Mouse (Mus musculus): ENCODE results near the gene AC170998.1. TPM values are rescaled to one million over a fixed set of nuclear protein-coding genes. Genes with fewer than 3 reads are reported as not detected.

The AC170998.1 gene
- polyA plus RNA-seq (2016; fragmentation: Nextera tagmentation; extraction: Ambion mirVana) = 4.0 and 4.3 TPM in 2 replicates

- Histone ChIP-seq H3K36me3 (peaks cover 89% of the 10 kb centered on the region), H3K4me2 (no peak within 1 kb of the TSS), H3K27me3 (no peaks in the 10 kb centered on the region), H3K9ac (replicated peaks) (no peak within 1 kb of the TSS), H3K4me3 (replicated peaks) (no peak within 1 kb of the TSS), H3K9me3 (no peaks in the 10 kb centered on the region), H3K4me1 (replicated peaks) (0 out of 2 replicates have a peak, but pooled peaks cover 2% of the 10 kb centered on the region), H3K27ac (no peak within 1 kb of the TSS)
- no peak for ATAC-seq (ENCODE audit: insufficient number of reproducible peaks, insufficient read depth, low FRiP score, low TSS enrichment, low read depth)
- 87% methylated on average over 4 of the region's 4 CpGs for WGBS
These were observed at the start of gene AC170998.1 for GRCm38 (mm10) chr17:28725783-28726182. Gene AC170998.1, plus strand, starts transcription at chr17:28726083.

GRCm38 (mm10) chr17:28682311-28683084 lies 43.4 kb upstream of the AC170998.1 start:
- H3K9ac ChIP-seq (replicated peaks) = no peak overlapping the region
- H3K4me3 ChIP-seq (replicated peaks) = no peak overlapping the region
- no peaks in the 10 kb centered on the region for H3K4me1 ChIP-seq (replicated peaks)
- WGBS = 80% methylated on average over 13 of the region's 13 CpGs
- no peak overlapping the region for H3K4me2 ChIP-seq
- no peaks in the 10 kb centered on the region for H3K27me3 ChIP-seq
- no peaks in the 10 kb centered on the region for H3K9me3 ChIP-seq
- H3K36me3 ChIP-seq = no peaks in the 10 kb centered on the region
- no peak for ATAC-seq (ENCODE audit: insufficient number of reproducible peaks, insufficient read depth, low FRiP score, low TSS enrichment, low read depth)
- no peak overlapping the region for H3K27ac ChIP-seq

GRCm38 (mm10) chr17:28683601-28684000 lies 42.3 kb upstream of the AC170998.1 start:
- H3K27ac ChIP-seq = no peak overlapping the region
- no peaks in the 10 kb centered on the region for H3K4me1 ChIP-seq (replicated peaks)
- no peak overlapping the region for H3K9ac ChIP-seq (replicated peaks)
- no peak overlapping the region for H3K4me3 ChIP-seq (replicated peaks)
- H3K9me3 ChIP-seq = no peaks in the 10 kb centered on the region
- H3K27me3 ChIP-seq = 0 out of 2 replicates have a peak, but pooled peaks cover 5% of the 10 kb centered on the region
- H3K4me2 ChIP-seq = no peak overlapping the region
- H3K36me3 ChIP-seq = no peaks in the 10 kb centered on the region
- ATAC-seq (ENCODE audit: insufficient number of reproducible peaks, insufficient read depth, low FRiP score, low TSS enrichment, low read depth) = no peak
- WGBS = 75% methylated on average over 1 of the region's 1 CpGs

- no peak for ATAC-seq (ENCODE audit: insufficient number of reproducible peaks, insufficient read depth, low FRiP score, low TSS enrichment, low read depth)
- Histone ChIP-seq H3K4me1 (replicated peaks) (peaks cover 6% of the 10 kb centered on the region; the same call in 1 of the 2 replicates), H3K4me2 (no peak overlapping the region)
These were observed 41.3 kb upstream of the AC170998.1 start for GRCm38 (mm10) chr17:28684631-28685030.

GRCm38 (mm10) chr17:28687354-28687753 lies 38.5 kb upstream of the AC170998.1 start:
- Histone ChIP-seq H3K9me3 (no peaks in the 10 kb centered on the region), H3K4me2 (no peak overlapping the region), H3K9ac (replicated peaks) (no peak overlapping the region), H3K36me3 (no peaks in the 10 kb centered on the region), H3K4me1 (replicated peaks) (peaks cover 10% of the 10 kb centered on the region; the same call in 1 of the 2 replicates), H3K4me3 (replicated peaks) (no peak overlapping the region), H3K27ac (no peak overlapping the region), H3K27me3 (peaks cover 14% of the 10 kb centered on the region)
- WGBS = 43% methylated on average over 4 of the region's 4 CpGs
- no peak for ATAC-seq (ENCODE audit: insufficient number of reproducible peaks, insufficient read depth, low FRiP score, low TSS enrichment, low read depth)

More at GRCm38 (mm10) chr17:28684631-28685030, 41.3 kb upstream of the AC170998.1 start:
- Histone ChIP-seq H3K4me3 (replicated peaks) (no peak overlapping the region), H3K27ac (no peak overlapping the region), H3K27me3 (peaks cover 13% of the 10 kb centered on the region), H3K9me3 (no peaks in the 10 kb centered on the region), H3K36me3 (no peaks in the 10 kb centered on the region), H3K9ac (replicated peaks) (no peak overlapping the region)
- WGBS = 90% methylated on average over 19 of the region's 19 CpGs

DNA sequence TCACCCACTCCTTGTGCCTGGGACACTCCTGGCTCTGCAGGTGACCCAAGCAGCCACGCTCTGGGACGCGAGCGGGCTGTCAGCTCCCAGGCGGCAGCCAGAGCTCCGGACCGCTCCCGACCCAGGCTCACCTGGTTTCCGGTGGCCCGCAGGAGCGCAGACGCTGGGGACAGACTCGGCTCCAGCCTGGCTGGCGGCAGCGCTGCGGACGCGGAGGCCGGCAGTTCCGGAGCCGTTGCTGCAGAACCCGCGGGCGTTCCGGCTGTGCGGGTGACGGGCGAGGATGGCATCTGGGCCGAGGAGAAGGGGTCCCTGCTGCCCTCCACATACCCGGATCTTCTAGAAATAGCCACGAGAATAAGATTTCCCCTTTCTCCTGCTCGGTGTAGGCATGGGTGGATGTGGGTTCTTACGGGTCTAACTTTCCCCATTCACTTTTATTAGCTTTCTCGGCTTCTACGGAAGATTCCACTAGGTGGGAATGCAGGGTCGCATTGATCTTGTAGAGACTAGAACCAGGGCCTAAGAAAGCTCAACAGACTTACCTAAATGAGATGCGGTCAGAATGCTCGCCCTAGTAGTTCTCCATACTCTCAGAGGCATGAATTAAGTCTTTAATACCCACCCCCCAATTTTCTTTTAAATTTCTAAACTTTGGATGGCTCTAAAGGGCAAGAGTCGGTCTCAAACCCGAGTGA lies 36.1 kb upstream of the AC170998.1 start, which contains the start of gene Slc26a8:
Gene Slc26a8 (minus strand): TSS at position 648 of the 698 bp plus-strand sequence.
- ATAC-seq (ENCODE audit: insufficient number of reproducible peaks, insufficient read depth, low FRiP score, low TSS enrichment, low read depth) = no peak
- Histone ChIP-seq H3K36me3 (0 out of 2 replicates have a peak, but pooled peaks cover 6% of the 10 kb centered on the region), H3K9me3 (no peaks in the 10 kb centered on the region), H3K4me1 (replicated peaks) (peaks cover 27% of the 10 kb centered on the region), H3K27me3 (peaks cover 14% of the 10 kb centered on the region), H3K9ac (replicated peaks) (peak within 1 kb of the TSS; percentile 72), H3K4me3 (replicated peaks) (peak within 1 kb of the TSS; percentile 97), H3K4me2 (peak within 1 kb of the TSS; percentile 89), H3K27ac (peak within 1 kb of the TSS; percentile 96)
- WGBS = 7% methylated on average over 40 of the region's 40 CpGs

GRCm38 (mm10) chr17:28690776-28691686 lies 34.9 kb upstream of the AC170998.1 start, which contains the start of gene Mapk14:
Gene Mapk14, plus strand, starts transcription at chr17:28691329.
- Histone ChIP-seq H3K4me2 (peak within 1 kb of the TSS; percentile 63), H3K27me3 (peaks cover 14% of the 10 kb centered on the region), H3K27ac (peak within 1 kb of the TSS; percentile 96), H3K9ac (replicated peaks) (peak within 1 kb of the TSS; percentile 96), H3K4me1 (replicated peaks) (peaks cover 31% of the 10 kb centered on the region), H3K4me3 (replicated peaks) (peak within 1 kb of the TSS; percentile 97), H3K36me3 (0 out of 2 replicates have a peak, but pooled peaks cover 6% of the 10 kb centered on the region), H3K9me3 (no peaks in the 10 kb centered on the region)
- WGBS = under 1% methylated on average over 84 of the region's 86 CpGs
- peak; percentile 85 for ATAC-seq (ENCODE audit: insufficient number of reproducible peaks, insufficient read depth, low FRiP score, low TSS enrichment, low read depth)

GRCm38 (mm10) chr17:28691687-28692340 lies 34.1 kb upstream of the AC170998.1 start:
- peak overlapping the region; percentile 96 for H3K9ac ChIP-seq (replicated peaks)
- H3K4me1 ChIP-seq (replicated peaks) = peaks cover 37% of the 10 kb centered on the region
- H3K27me3 ChIP-seq = peaks cover 14% of the 10 kb centered on the region
- peak overlapping the region; percentile 63 for H3K4me2 ChIP-seq
- peak overlapping the region; percentile 97 for H3K4me3 ChIP-seq (replicated peaks)
- H3K9me3 ChIP-seq = no peaks in the 10 kb centered on the region
- H3K27ac ChIP-seq = peak overlapping the region; percentile 96
- under 1% methylated on average over 48 of the region's 53 CpGs for WGBS
- H3K36me3 ChIP-seq = 0 out of 2 replicates have a peak, but pooled peaks cover 6% of the 10 kb centered on the region
- peak; percentile 52 for ATAC-seq (ENCODE audit: insufficient number of reproducible peaks, insufficient read depth, low FRiP score, low TSS enrichment, low read depth)

- Histone ChIP-seq H3K4me2 (peak overlapping the region; percentile 63), H3K4me1 (replicated peaks) (peaks cover 42% of the 10 kb centered on the region), H3K27me3 (peaks cover 14% of the 10 kb centered on the region), H3K4me3 (replicated peaks) (peak overlapping the region; percentile 97), H3K9ac (replicated peaks) (peak overlapping the region; percentile 96), H3K9me3 (no peaks in the 10 kb centered on the region), H3K27ac (peak overlapping the region; percentile 96), H3K36me3 (0 out of 2 replicates have a peak, but pooled peaks cover 6% of the 10 kb centered on the region)
- ATAC-seq (ENCODE audit: insufficient number of reproducible peaks, insufficient read depth, low FRiP score, low TSS enrichment, low read depth) = no peak
- WGBS = under 1% methylated on average over 18 of the region's 18 CpGs
These were observed 33.6 kb upstream of the AC170998.1 start for GRCm38 (mm10) chr17:28692341-28692710.

GRCm38 (mm10) chr17:28693086-28693485 lies 32.8 kb upstream of the AC170998.1 start:
- no peaks in the 10 kb centered on the region for H3K9me3 ChIP-seq
- ATAC-seq (ENCODE audit: insufficient number of reproducible peaks, insufficient read depth, low FRiP score, low TSS enrichment, low read depth) = no peak
- no peak overlapping the region for H3K27ac ChIP-seq
- H3K9ac ChIP-seq (replicated peaks) = peak overlapping the region; percentile 96; the same call in 1 of the 2 replicates
- peak overlapping the region; percentile 63 for H3K4me2 ChIP-seq
- WGBS = 59% methylated on average over 3 of the region's 3 CpGs
- peaks cover 14% of the 10 kb centered on the region for H3K27me3 ChIP-seq
- H3K4me1 ChIP-seq (replicated peaks) = peaks cover 49% of the 10 kb centered on the region
- H3K36me3 ChIP-seq = 0 out of 2 replicates have a peak, but pooled peaks cover 6% of the 10 kb centered on the region
- peak overlapping the region; percentile 97 for H3K4me3 ChIP-seq (replicated peaks)
